Mouse (Mus musculus): ENCODE results near the gene Slc2a5.

The Slc2a5 gene

DNA sequence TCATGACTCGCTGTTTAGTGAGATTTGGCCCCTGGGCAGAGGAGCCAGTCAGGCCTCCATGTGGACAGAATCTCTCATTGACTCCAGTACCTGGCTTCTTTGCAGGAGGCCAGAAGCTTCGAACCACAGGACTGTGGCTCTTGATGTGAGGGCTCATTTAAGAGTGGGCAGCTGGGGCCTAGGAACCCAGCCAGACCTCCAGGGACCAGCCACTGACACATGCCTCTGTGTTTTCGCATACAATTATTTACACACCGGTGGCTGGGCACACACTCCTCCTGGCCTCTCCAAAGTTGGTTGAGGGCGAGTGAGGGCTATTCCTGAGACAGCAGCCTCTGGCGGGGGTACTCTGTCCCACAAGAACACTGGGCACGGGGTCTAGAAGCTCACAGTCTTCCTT, 21.3 kb downstream of the Slc2a5 start:
- no peak for DNase-seq (ENCODE audit: low read depth, low spot score)

DNA sequence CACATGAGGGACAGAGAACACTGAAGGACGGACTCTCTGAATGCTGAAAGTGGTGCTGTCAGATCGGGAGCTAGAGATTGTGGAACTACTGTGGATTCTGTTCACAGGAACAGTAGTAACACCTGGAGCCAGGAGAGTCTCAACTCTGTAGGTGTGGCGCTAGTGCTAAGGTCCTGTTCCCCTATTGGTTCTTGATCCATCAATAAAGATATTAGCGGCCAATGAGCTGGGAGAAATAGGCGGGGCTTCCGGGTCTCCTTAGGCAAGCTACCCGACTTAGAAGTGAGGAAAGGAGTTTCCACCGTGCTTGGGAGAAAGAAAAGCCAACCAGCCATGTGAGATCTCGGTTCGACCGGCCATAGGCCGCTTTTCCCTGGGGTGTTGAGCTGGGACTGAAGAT, 25.2 kb downstream of the Slc2a5 start:
- no peak for DNase-seq (ENCODE audit: low read depth, low spot score)

DNA sequence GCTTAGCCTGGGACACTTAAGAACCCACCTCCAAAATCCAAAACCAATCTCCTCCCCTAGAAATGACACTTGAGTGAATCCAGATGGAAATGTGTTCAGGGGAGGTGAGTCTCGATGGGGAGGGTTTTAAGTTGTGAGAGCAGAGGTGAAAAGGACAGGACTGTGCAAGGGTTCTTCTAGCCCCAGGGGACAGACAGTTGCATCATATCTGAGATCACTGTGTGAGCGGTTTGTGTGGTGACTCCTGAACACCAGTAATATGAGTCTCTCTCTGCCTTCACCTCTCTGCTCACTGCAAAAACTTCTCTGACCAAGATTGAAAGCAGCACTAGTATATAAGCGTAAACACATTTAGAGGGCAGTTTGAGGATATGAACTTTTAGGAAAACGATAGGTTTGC, 27.2 kb downstream of the Slc2a5 start:
- no peak for DNase-seq (ENCODE audit: low read depth, low spot score)

DNA sequence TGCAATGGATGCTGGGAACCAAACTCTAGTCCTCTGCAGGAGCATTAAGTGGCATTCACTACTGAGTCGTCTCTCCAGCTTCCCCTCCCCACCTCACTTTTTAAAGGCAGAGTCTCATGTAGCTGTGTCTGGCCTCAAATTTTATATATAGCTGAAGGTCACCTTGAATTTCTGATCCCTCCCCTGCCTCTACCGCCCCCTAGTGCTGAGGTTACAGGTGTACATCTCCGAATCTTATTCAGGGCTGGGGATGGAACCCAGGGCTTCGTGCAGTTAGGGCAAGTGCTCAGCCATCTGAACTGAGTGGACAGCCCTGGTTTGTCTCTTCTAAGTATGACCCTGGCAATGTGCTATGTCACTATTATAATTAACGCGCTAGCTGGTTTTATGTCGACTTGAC, 32.0 kb downstream of the Slc2a5 start:
- no peak for DNase-seq (ENCODE audit: low read depth, low spot score)

DNA sequence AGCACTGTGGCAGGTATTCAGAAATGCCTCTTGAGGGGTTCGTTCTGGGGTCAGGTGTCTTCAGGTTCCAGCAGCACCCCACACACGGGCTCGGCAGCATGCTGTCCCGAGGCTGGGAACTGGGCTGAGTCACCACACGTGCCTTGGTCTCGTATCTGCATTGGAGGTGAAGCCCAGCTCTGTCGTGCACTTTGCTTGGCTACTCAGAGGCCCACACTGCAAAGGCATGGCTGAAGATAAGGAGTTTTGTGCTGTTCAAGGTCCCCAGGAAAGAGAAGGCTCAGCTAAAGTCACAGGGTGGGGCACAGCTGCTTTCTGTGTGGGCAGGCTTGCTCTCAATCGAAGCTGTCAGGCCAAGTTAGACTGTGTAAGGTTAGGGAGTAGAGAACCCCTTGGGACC, 33.4 kb downstream of the Slc2a5 start:
- no peak for DNase-seq (ENCODE audit: low read depth, low spot score)

DNA sequence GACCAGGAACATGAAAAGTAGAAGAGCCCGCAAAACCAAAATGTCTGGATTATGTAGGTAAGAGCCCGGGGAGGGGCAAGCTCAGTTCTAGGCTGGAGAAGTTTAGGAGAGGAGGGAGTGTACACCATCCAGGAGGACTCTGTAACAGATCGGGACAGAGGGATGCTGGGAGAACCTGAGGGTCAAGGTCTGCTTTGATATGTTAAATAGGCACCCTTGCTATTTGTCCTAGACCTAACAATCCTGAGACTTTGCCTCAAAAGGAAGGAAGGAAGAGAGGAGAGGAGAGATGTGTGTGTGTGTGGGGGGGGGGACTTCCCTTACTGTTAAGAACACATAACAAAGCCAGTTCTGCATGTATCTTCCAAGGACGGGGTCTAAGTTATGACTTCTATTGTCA, 36.2 kb downstream of the Slc2a5 start:
- DNase-seq (ENCODE audit: low read depth, low spot score): no peak

DNA sequence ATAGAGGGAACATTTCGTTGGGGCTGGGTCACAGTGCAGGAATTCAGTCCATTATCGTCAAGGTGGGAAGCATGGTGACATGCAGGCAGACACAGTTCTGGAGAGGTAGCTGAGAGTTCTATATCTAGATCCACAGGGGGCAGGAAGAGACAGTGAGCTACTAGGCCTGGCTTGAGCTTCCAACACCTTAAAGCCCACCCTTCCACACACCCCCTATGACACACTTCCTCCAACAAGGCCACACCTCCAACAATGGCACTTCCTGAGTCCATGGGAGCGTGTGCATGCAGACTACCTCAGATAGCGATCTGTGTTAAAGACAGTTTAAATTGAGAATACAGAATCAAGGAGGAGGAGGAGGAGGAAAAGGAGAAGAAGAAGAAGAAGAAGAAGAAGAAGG, 36.6 kb downstream of the Slc2a5 start:
- DNase-seq (ENCODE audit: low read depth, low spot score): no peak

DNA sequence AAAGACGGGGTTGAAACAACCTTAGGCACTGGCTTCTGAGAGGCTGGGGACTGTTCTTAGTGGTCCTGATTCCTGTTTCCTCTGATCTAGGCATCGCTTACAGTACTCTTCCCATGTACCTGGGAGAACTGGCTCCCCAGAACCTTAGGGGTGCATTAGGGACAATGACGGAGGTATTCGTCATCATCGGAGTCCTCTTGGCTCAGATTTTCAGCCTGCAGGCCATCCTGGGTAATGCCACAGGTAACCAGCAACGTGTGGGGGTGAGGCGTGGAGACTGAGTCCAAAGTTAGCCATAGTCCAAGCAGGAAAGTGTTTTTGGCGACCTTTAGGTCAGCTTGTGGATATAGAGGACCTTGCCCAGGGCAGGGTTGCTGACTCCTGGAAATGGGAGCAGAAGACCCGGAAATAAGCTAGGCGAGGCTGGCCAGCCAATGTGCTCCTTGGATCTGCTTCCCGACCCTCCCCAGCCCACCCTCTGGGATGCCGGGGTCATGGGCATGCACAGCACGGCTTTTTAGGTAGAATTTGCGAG, 38.3 kb downstream of the Slc2a5 start:
- no peak for DNase-seq (ENCODE audit: low read depth, low spot score)

DNA sequence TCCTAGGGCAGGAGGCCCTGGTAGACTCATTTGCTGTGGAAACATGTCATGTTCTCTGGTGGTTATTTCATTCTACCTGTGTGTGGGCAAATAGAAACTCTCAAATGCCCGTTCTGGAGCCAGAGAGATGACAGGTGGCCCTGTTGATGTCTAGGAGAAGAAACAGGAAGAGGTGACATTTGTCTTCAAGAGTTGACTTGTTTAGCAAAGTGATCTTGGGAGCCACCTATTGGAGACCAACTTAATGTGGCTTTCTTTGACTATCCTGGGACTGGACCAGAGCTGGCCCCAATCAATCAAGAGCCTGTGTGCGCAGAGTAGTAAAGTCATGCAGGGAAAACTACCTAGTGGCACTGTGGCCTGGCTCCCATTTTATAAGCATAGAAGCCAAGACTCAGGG, 40.4 kb downstream of the Slc2a5 start:
- no peak for DNase-seq (ENCODE audit: low read depth, low spot score)

DNA sequence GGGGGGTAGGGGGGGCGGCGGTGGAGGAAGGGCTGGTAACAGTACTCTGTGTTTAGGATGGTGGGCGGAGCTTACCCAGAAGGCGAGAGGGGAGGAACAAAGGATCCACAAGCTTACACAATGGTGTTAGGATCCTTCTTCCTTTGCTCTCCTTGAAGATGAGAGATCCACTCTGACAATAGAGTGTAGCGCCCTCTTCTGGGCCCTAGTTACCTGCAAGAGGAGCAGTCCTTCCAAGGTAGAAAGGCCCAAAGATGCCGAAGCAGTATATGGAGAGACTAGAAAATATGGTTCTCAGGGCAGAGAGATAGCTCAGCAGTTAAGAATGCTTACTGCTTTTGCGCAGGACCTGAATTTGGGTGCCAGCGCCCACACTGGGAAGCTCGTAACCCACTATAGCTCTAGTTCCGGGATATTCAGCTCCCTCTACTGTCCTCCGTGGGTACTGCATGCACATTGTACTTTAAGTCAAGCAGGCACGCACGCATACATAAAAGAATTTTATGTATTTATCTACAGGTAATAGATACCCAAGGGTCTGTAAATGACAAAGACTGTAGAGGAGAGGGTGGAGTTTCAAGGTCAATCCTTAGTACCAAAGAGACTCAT, 43.6 kb downstream of the Slc2a5 start:
- DNase-seq (ENCODE audit: low read depth, low spot score): no peak

DNA sequence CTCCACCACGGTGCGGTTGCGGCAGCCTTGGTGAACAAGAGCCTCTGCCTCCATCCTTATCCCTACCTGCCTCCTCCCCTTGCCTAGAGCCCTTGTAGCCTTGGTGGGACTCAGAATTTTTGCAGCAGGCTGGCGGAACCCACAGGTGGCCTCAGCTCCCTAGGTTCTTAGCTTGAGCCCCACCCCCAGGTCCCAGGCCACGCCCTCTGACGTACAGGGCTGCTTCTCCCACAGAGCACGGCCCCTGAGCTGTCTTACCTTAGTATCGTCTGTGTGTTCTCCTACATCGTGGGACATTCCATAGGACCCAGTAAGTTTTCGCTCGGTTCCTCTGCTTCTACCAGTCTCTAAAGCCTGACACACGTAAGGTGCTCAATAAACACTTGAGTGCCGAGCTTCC, 45.8 kb downstream of the Slc2a5 start:
- no peak for DNase-seq (ENCODE audit: low read depth, low spot score)

DNA sequence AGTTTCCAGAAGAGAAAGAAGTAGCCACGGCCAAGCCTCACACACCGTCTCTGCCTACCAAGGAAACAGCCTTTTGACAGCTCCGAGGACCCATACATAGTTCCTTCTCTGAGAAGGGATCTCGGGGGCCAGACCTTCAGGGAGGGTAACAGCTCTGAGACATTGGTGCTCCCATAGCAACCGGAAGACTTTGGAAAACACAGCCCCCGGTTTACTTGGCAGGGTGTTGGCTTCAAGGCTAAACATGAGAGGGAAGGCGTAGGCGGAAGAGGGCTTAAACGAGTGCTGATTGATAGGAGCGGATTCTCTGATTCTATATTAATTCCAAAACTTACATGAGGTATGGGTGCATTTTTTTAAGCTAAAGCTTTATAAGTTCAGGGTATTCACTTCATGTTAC, 49.3 kb downstream of the Slc2a5 start:
- DNase-seq (ENCODE audit: low read depth, low spot score): no peak

DNA sequence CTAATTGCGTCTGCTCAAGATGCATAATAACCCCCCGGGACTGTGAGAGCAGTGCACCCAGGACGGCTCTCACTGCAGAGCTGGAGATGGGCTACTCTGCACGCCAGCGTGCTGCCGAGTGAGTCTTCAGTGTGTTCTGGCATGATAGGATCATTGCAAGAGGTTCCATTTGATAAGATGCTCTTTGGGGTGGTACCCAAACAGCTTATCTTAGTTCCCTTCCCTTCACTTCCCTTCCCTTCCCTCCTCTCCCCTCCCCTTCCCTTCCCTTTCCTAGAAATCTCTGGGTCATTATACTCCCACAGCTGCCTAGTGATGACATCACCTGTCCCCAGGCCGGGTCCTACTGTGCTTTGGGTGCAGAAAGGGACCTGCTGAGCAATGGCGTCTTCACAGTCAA, 53.0 kb downstream of the Slc2a5 start:
- no peak for DNase-seq (ENCODE audit: low read depth, low spot score)

DNA sequence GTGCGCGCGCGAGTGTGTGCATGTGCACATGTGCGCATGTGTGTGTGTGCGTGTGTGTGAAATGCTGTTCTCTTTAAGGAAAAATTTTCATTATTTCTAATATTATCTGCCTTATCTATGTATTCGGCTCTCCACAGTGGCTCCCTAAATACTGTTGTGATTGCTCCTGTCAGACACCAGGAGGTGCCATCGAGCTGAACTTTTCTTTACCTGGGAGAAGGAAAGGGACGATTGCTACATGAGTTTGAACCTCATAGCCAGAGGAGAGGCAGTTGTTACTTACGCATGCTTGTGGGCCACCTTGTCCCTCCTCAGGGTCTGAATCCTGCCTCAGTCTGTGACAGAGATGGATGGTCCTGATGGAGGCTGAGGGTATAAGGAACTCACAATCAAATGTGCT, 54.2 kb downstream of the Slc2a5 start:
- DNase-seq (ENCODE audit: low read depth, low spot score): no peak

DNA sequence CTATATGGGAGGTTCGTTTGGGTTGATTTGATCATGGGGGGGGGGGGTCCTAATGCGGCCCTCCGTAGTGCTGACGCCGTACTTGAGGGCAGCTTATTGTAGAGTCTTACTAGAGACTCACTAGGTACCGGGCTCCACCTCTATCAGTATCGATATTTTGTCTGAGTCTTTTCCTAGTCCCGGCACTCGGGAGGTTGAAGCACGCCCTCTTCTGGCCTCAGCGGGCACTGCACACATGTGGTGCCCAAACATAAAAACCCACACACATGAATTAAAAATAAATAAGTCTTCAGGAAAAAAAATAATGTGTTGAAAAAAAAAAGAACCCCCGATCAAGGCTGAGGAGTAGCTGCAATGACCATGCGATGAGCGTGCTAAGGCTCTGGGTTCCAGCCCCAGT, 54.9 kb downstream of the Slc2a5 start:
- no peak for DNase-seq (ENCODE audit: low read depth, low spot score)

DNA sequence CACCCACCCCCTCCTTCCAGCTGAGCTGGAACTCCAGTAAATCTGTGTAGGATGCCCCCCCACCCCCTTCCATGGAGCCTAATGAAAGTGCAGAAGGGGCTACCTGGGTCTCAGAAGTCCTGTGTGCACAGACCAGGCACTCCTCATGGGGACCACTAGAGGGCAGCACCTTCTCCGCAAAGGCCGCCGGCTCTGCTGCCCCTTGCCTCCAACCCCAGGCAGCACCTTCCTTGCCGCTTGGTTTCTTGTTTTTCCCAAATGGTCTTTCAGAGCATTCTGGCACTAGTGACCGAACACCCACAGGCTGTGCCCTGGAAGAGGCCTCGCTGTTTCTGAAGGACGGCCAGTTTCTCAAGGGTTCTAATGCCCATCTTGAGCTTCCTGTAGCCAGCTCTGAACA, 57.5 kb downstream of the Slc2a5 start:
- DNase-seq (ENCODE audit: low read depth, low spot score): no peak

DNA sequence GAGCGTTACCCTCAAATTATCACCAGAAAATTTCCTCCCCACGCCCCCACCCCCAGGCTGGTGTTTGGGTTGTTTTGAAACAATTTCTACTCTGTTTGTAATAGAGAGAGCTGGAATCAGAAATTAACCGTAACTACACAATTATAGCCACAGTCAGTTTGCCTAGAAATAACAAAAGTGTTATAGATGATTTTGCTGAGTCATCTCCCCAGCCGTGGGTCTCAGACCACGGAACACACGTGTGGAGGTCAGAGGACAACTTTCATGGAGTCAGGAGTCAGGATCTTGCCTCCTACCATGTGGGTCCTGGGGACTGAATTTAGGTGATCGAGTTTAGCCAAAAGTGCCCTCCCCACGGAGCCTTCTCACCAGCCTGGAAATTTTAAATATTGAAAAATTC, 58.0 kb downstream of the Slc2a5 start:
- no peak for DNase-seq (ENCODE audit: low read depth, low spot score)

DNA sequence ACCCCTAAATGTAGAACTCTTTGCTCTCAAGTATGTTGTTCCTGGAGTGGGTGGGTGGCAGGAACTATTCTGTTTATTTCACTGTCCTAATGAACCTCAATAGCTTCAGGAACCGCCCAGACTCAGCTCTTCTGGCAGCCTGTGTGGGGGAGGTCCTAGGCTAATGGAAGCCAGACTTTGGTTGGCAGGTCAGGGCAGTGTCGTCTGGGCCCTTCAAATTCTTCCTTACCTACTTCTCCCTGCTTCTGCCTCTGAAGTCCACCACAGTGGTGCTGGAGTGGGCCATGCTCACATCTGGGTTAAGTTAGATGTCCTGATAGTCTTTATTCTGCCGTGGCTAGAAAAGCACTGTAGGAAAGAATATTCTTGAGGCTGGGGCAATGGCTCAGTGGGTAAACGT, 59.0 kb downstream of the Slc2a5 start:
- no peak for DNase-seq (ENCODE audit: low read depth, low spot score)

DNA sequence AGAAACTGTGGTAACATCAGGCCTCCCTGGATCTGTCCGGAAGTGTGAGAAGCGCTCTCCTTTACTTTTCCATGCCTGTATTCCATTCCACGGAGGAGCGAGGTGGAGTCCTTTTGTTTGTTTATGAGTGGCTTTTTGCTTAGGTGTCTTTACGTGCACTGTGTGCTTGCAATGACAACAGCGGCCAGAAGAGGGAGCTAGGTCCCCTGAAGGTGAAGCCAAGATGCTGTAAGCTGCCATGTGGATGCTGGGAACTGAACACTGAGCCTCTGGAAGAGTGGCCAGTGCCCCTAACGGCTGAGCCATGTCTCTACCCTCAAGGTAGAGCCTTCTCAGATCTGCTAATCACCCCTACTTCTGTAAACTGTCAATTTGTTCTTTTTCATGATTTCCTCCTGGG, 62.2 kb downstream of the Slc2a5 start:
- no peak for DNase-seq (ENCODE audit: low read depth, low spot score)

DNA sequence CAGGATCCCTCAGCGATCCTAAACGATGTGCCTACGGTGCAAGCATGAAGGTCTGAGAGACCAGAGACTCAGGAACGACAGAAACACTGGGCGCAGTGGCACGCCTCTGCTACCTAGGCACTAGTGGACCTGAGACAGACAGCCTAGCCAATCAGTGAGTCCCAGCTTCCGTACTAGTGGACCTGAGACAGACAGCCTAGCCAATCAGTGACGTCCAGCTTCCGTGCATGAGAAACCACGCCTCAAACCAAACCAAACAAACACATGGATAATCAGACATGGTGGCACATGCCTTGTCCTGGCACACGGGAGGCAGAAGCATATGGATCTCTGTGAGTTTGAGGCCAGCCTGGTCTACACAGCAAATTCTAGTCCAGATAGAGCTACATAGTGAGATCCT, 69.2 kb downstream of the Slc2a5 start:
- DNase-seq (ENCODE audit: low read depth, low spot score): no peak

DNA sequence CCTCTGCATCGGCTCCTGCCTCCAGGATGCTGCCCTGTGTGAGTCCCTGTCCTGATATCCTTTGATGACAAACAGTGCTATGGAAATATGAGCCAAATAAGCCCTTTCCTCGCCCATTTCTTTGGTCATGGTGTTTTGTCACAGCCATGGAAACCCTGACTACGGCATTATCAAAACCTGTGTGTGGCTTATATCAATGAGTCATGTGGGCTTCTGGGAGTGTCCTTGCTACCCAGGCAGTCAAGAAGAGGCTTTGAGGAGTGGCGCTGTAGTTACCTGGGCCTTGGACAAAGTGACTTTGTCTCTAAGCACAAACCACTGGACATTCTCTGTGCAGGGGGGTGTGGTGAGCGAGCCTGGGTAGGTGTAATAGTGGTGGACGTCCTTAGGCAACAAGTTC, 73.1 kb downstream of the Slc2a5 start:
- DNase-seq (ENCODE audit: low read depth, low spot score): no peak

Measured in c-Kit-negative CD71-positive TER-119-positive erythroid progenitor cells, embryonic 14.5 days (primary cell).